Mouse (Mus musculus) CD4-positive, CD25-positive, alpha-beta regulatory T cell, adult 4 months (primary cell): ENCODE measurements around the gene Slf1. TPM values are rescaled to one million over a fixed set of nuclear protein-coding genes. Genes with fewer than 3 reads are reported as not detected.

Source experiments
- polyA plus RNA-seq, 2 experiments: library from polyadenylated mRNA; unstranded; fragments of 100-300 nt; shearing (Covaris generic); gene quantifications; one replicate each; pipeline ENCODE4 v1.2.1; 2017

Gene Slf1
- polyA plus RNA-seq, 2 experiments from 2014 or later, result 28.7 to 30.8 TPM

Other genes starting within 250 kb of the Slf1 start
- 1 to 10 TPM; 2.1 to 2.7 TPM for gene 2210408I21Rik, start 67 bp upstream of the Slf1 start, polyA plus RNA-seq